Mouse (Mus musculus): ENCODE data around the gene Dhx34.

Dhx34 gene

GRCm38 (mm10) chr7:16160702-16161101 lies 61.1 kb downstream of the Dhx34 start:
- no peak for DNase-seq

GRCm38 (mm10) chr7:16158735-16159134 lies 63.1 kb downstream of the Dhx34 start:
- peak in 1 of 2 experiments; percentile 40 for DNase-seq

- DNase-seq, result no peak
Observed at GRCm38 (mm10) chr7:16156105-16156714, 65.6 kb downstream of the Dhx34 start.

GRCm38 (mm10) chr7:16155132-16155872 lies 66.5 kb downstream of the Dhx34 start:
- peak; percentile 60 to 67 for DNase-seq

GRCm38 (mm10) chr7:16153522-16153921 lies 68.3 kb downstream of the Dhx34 start:
- peak; percentile 71 to 80 for DNase-seq

GRCm38 (mm10) chr7:16150191-16151145 lies 71.4 kb downstream of the Dhx34 start:
- no peak for DNase-seq

- peak; percentile 91 to 92 for DNase-seq
Observed at GRCm38 (mm10) chr7:16149241-16149640, 72.6 kb downstream of the Dhx34 start.

- DNase-seq, result peak in 1 of 2 experiments; percentile 36
Observed at GRCm38 (mm10) chr7:16147643-16148042, 74.2 kb downstream of the Dhx34 start.

All from cerebellum, postnatal 36 days (tissue).